Mouse (Mus musculus): ENCODE results near the gene Tmtc4. TPM values are rescaled to one million over a fixed set of nuclear protein-coding genes. Genes with fewer than 3 reads are reported as not detected.

Gene Tmtc4
- polyA plus RNA-seq, 1 experiment from 2014 or later, result 50.3 TPM

GRCm38 (mm10) chr14:122901715-122902114 lies 82.1 kb downstream of the Tmtc4 start:
- Histone ChIP-seq H3K4me2 (ENCODE audit: low read depth) (no peak overlapping the region), H3K36me3 (ENCODE audit: control insufficient read depth, insufficient read depth, low read length) (no peaks in the 10 kb centered on the region), H3K27me3 (ENCODE audit: control insufficient read depth, insufficient read depth, low read length) (no peaks in the 10 kb centered on the region), H3K4me3 (ENCODE audit: low read depth, low read length) (no peak overlapping the region), H3K9me3 (ENCODE audit: control insufficient read depth, low read length) (no peaks in the 10 kb centered on the region), H3K9ac (ENCODE audit: low read length) (no peak overlapping the region), H3K4me1 (ENCODE audit: control insufficient read depth, insufficient read depth, low read length) (no peaks in the 10 kb centered on the region), H3K27ac (ENCODE audit: low read depth, low read length) (no peak overlapping the region)
- ATAC-seq (ENCODE audit: insufficient read depth, low FRiP score, low TSS enrichment) (no peak), DNase-seq (ENCODE audit: low spot score) (no peak)
- WGBS, result 79% methylated on average over 2 of the region's 2 CpGs

GRCm38 (mm10) chr14:122901177-122901576 lies 82.7 kb downstream of the Tmtc4 start:
- no peak for DNase-seq (ENCODE audit: low spot score)
- no peak overlapping the region for H3K4me3 ChIP-seq (ENCODE audit: low read depth, low read length)

GRCm38 (mm10) chr14:122900679-122901078 lies 83.2 kb downstream of the Tmtc4 start:
- Histone ChIP-seq H3K36me3 (ENCODE audit: control insufficient read depth, insufficient read depth, low read length) (no peaks in the 10 kb centered on the region), H3K4me1 (ENCODE audit: control insufficient read depth, insufficient read depth, low read length) (no peaks in the 10 kb centered on the region), H3K27ac (ENCODE audit: low read depth, low read length) (no peak overlapping the region), H3K9ac (ENCODE audit: low read length) (no peak overlapping the region), H3K4me2 (ENCODE audit: low read depth) (no peak overlapping the region), H3K4me3 (ENCODE audit: low read depth, low read length) (no peak overlapping the region), H3K9me3 (ENCODE audit: control insufficient read depth, low read length) (no peaks in the 10 kb centered on the region), H3K27me3 (ENCODE audit: control insufficient read depth, insufficient read depth, low read length) (no peaks in the 10 kb centered on the region)
- DNase-seq (ENCODE audit: low spot score) (no peak), ATAC-seq (ENCODE audit: insufficient read depth, low FRiP score, low TSS enrichment) (no peak)

More at GRCm38 (mm10) chr14:122901177-122901576, 82.7 kb downstream of the Tmtc4 start:
- ATAC-seq (ENCODE audit: insufficient read depth, low FRiP score, low TSS enrichment), result no peak
- Histone ChIP-seq H3K4me2 (ENCODE audit: low read depth) (no peak overlapping the region), H3K27me3 (ENCODE audit: control insufficient read depth, insufficient read depth, low read length) (no peaks in the 10 kb centered on the region), H3K4me1 (ENCODE audit: control insufficient read depth, insufficient read depth, low read length) (no peaks in the 10 kb centered on the region), H3K36me3 (ENCODE audit: control insufficient read depth, insufficient read depth, low read length) (no peaks in the 10 kb centered on the region), H3K9me3 (ENCODE audit: control insufficient read depth, low read length) (no peaks in the 10 kb centered on the region), H3K9ac (ENCODE audit: low read length) (no peak overlapping the region), H3K27ac (ENCODE audit: low read depth, low read length) (no peak overlapping the region)
- 79% methylated on average over 3 of the region's 3 CpGs for WGBS

- no peaks in the 10 kb centered on the region for H3K36me3 ChIP-seq (ENCODE audit: control insufficient read depth, insufficient read depth, low read length)
- no peak overlapping the region for H3K27ac ChIP-seq (ENCODE audit: low read depth, low read length)
- H3K9me3 ChIP-seq (ENCODE audit: control insufficient read depth, low read length), result no peaks in the 10 kb centered on the region
- no peak overlapping the region for H3K4me2 ChIP-seq (ENCODE audit: low read depth)
- H3K4me1 ChIP-seq (ENCODE audit: control insufficient read depth, insufficient read depth, low read length), result no peaks in the 10 kb centered on the region
- no peak overlapping the region for H3K4me3 ChIP-seq (ENCODE audit: low read depth, low read length)
- H3K9ac ChIP-seq (ENCODE audit: low read length), result no peak overlapping the region
- ATAC-seq (ENCODE audit: insufficient read depth, low FRiP score, low TSS enrichment) (no peak), DNase-seq (ENCODE audit: low spot score) (no peak)
- no peaks in the 10 kb centered on the region for H3K27me3 ChIP-seq (ENCODE audit: control insufficient read depth, insufficient read depth, low read length)
Measured at GRCm38 (mm10) chr14:122898550-122898949, 85.3 kb downstream of the Tmtc4 start.

- no peak for DNase-seq (ENCODE audit: low spot score)
- H3K4me1 ChIP-seq (ENCODE audit: control insufficient read depth, insufficient read depth, low read length), result no peaks in the 10 kb centered on the region
- no peak overlapping the region for H3K9ac ChIP-seq (ENCODE audit: low read length)
- H3K4me2 ChIP-seq (ENCODE audit: low read depth), result no peak overlapping the region
- WGBS, result 97% methylated on average over 1 of the region's 1 CpGs
- no peaks in the 10 kb centered on the region for H3K9me3 ChIP-seq (ENCODE audit: control insufficient read depth, low read length)
- H3K4me3 ChIP-seq (ENCODE audit: low read depth, low read length), result no peak overlapping the region
- H3K27me3 ChIP-seq (ENCODE audit: control insufficient read depth, insufficient read depth, low read length), result no peaks in the 10 kb centered on the region
- no peaks in the 10 kb centered on the region for H3K36me3 ChIP-seq (ENCODE audit: control insufficient read depth, insufficient read depth, low read length)
- ATAC-seq (ENCODE audit: insufficient read depth, low FRiP score, low TSS enrichment), result no peak
- no peak overlapping the region for H3K27ac ChIP-seq (ENCODE audit: low read depth, low read length)
Measured at GRCm38 (mm10) chr14:122896106-122896505, 87.7 kb downstream of the Tmtc4 start.

GRCm38 (mm10) chr14:122891470-122891968 lies 92.3 kb downstream of the Tmtc4 start:
- WGBS, result 88% methylated on average over 12 of the region's 12 CpGs
- Histone ChIP-seq H3K27ac (ENCODE audit: low read depth, low read length) (no peak overlapping the region), H3K9ac (ENCODE audit: low read length) (no peak overlapping the region), H3K4me2 (ENCODE audit: low read depth) (no peak overlapping the region), H3K36me3 (ENCODE audit: control insufficient read depth, insufficient read depth, low read length) (no peaks in the 10 kb centered on the region), H3K27me3 (ENCODE audit: control insufficient read depth, insufficient read depth, low read length) (no peaks in the 10 kb centered on the region), H3K9me3 (ENCODE audit: control insufficient read depth, low read length) (no peaks in the 10 kb centered on the region), H3K4me1 (ENCODE audit: control insufficient read depth, insufficient read depth, low read length) (0 out of 2 replicates have a peak, but pooled peaks cover 4% of the 10 kb centered on the region), H3K4me3 (ENCODE audit: low read depth, low read length) (no peak overlapping the region)
- ATAC-seq (ENCODE audit: insufficient read depth, low FRiP score, low TSS enrichment) (no peak), DNase-seq (ENCODE audit: low spot score) (no peak)

- no peak overlapping the region for H3K4me2 ChIP-seq (ENCODE audit: low read depth)
- H3K27ac ChIP-seq (ENCODE audit: low read depth, low read length), result no peak overlapping the region
- no peak overlapping the region for H3K4me3 ChIP-seq (ENCODE audit: low read depth, low read length)
- peaks cover 4% of the 10 kb centered on the region for H3K4me1 ChIP-seq (ENCODE audit: control insufficient read depth, insufficient read depth, low read length)
- DNase-seq (ENCODE audit: low spot score) (no peak), ATAC-seq (ENCODE audit: insufficient read depth, low FRiP score, low TSS enrichment) (no peak)
- H3K27me3 ChIP-seq (ENCODE audit: control insufficient read depth, insufficient read depth, low read length), result no peaks in the 10 kb centered on the region
- WGBS, result 93% methylated on average over 1 of the region's 1 CpGs
- H3K9me3 ChIP-seq (ENCODE audit: control insufficient read depth, low read length), result no peaks in the 10 kb centered on the region
- H3K9ac ChIP-seq (ENCODE audit: low read length), result no peak overlapping the region
- no peaks in the 10 kb centered on the region for H3K36me3 ChIP-seq (ENCODE audit: control insufficient read depth, insufficient read depth, low read length)
Measured at GRCm38 (mm10) chr14:122888480-122888872, 95.4 kb downstream of the Tmtc4 start.

GRCm38 (mm10) chr14:122887702-122888479 lies 95.9 kb downstream of the Tmtc4 start:
- WGBS, result 90% methylated on average over 3 of the region's 3 CpGs
- Histone ChIP-seq H3K27me3 (ENCODE audit: control insufficient read depth, insufficient read depth, low read length) (no peaks in the 10 kb centered on the region), H3K9me3 (ENCODE audit: control insufficient read depth, low read length) (no peaks in the 10 kb centered on the region), H3K9ac (ENCODE audit: low read length) (no peak overlapping the region), H3K4me3 (ENCODE audit: low read depth, low read length) (no peak overlapping the region), H3K36me3 (ENCODE audit: control insufficient read depth, insufficient read depth, low read length) (no peaks in the 10 kb centered on the region), H3K4me2 (ENCODE audit: low read depth) (no peak overlapping the region), H3K4me1 (ENCODE audit: control insufficient read depth, insufficient read depth, low read length) (peaks cover 10% of the 10 kb centered on the region), H3K27ac (ENCODE audit: low read depth, low read length) (no peak overlapping the region)
- ATAC-seq (ENCODE audit: insufficient read depth, low FRiP score, low TSS enrichment), result no peak
- DNase-seq (ENCODE audit: low spot score), result no peak

- DNase-seq (ENCODE audit: low spot score) (no peak), ATAC-seq (ENCODE audit: insufficient read depth, low FRiP score, low TSS enrichment) (no peak)
- Histone ChIP-seq H3K4me3 (ENCODE audit: low read depth, low read length) (no peak overlapping the region), H3K4me2 (ENCODE audit: low read depth) (no peak overlapping the region), H3K9ac (ENCODE audit: low read length) (no peak overlapping the region), H3K9me3 (ENCODE audit: control insufficient read depth, low read length) (no peaks in the 10 kb centered on the region), H3K4me1 (ENCODE audit: control insufficient read depth, insufficient read depth, low read length) (peaks cover 16% of the 10 kb centered on the region), H3K36me3 (ENCODE audit: control insufficient read depth, insufficient read depth, low read length) (no peaks in the 10 kb centered on the region), H3K27me3 (ENCODE audit: control insufficient read depth, insufficient read depth, low read length) (no peaks in the 10 kb centered on the region), H3K27ac (ENCODE audit: low read depth, low read length) (no peak overlapping the region)
- 93% methylated on average over 1 of the region's 1 CpGs for WGBS
Measured at GRCm38 (mm10) chr14:122887278-122887677, 96.6 kb downstream of the Tmtc4 start.
